Mouse (Mus musculus) liver, embryonic 16.5 days (tissue): ENCODE measurements around the gene Ndufs8. TPM values are rescaled to one million over a fixed set of nuclear protein-coding genes. Genes with fewer than 3 reads are reported as not detected.
A peak's percentile ranks its signal among the peaks of the same experiment; 100 is the strongest.

Source experiments
- ATAC-seq: fragments of 200-750 bp; cut with Nextera tagmentation; 2 replicates; pipeline ENCODE4 v1.8.0; 2017; ENCODE audit warnings: low read depth, mild to moderate bottlenecking, moderate number of reproducible peaks, moderate library complexity
- H3K27ac ChIP-seq: fragments of 300-500 bp; sonication (generic); 2 replicates; pipeline ENCODE4 v1.5.1; 2014; ENCODE audit warnings: mild to moderate bottlenecking, low read length
- H3K27me3 ChIP-seq: fragments of 300-500 bp; sonication (generic); 2 replicates; pipeline ENCODE4 v1.6.1; 2014; ENCODE audit warnings: low read depth, low read length, mixed read lengths; ENCODE audit not compliant: control insufficient read depth, insufficient read depth
- H3K36me3 ChIP-seq: fragments of 300-500 bp; sonication (generic); 2 replicates; pipeline ENCODE4 v1.6.1; 2014; ENCODE audit warnings: mild to moderate bottlenecking; ENCODE audit not compliant: control insufficient read depth, insufficient read depth
- H3K4me1 ChIP-seq: fragments of 300-500 bp; sonication (generic); 2 replicates; pipeline ENCODE4 v1.6.1; 2014; ENCODE audit warnings: low read depth, low read length, mixed read lengths; ENCODE audit not compliant: control insufficient read depth
- H3K4me2 ChIP-seq: fragments of 300-500 bp; sonication (generic); 2 replicates; pipeline ENCODE4 v1.6.1; 2014; ENCODE audit warnings: low read depth, low read length, mixed read lengths
- H3K4me3 ChIP-seq: fragments of 300-500 bp; sonication (generic); 2 replicates; pipeline ENCODE4 v1.5.1; 2014; ENCODE audit warnings: low read depth, mild to moderate bottlenecking, low read length
- H3K9ac ChIP-seq: fragments of 300-500 bp; sonication (generic); 2 replicates; pipeline ENCODE4 v1.6.1; 2014; ENCODE audit warnings: low read depth, low read length
- H3K9me3 ChIP-seq: fragments of 300-500 bp; sonication (generic); replicated peaks from 2 replicates; pipeline ENCODE4 v1.6.1; 2016; ENCODE audit warnings: low read length; ENCODE audit not compliant: control insufficient read depth
- WGBS: fragments of 180-500 bp; shearing (Covaris S2); extraction: QIAGEN DNeasy Blood & Tissue Kit; methylation state at CpG from one replicate; pipeline ENCODE4 v1.1.7; 2014; ENCODE audit not compliant: insufficient replicate concordance; 5-methylcytosine and 5-hydroxymethylcytosine counted together
- polyA plus RNA-seq: library from polyadenylated mRNA; unstranded; fragments of >200 nt; fragmentation: Nextera tagmentation; extraction: Ambion mirVana; gene quantifications from 2 replicates; pipeline ENCODE4 v1.2.1, GENCODE M21; 2015

The Ndufs8 gene
- polyA plus RNA-seq, 1 experiment from 2014 or later = 150 TPM

GRCm38 (mm10) chr19:3914535-3914934 lies 2.0 kb upstream of the Ndufs8 start:
- Histone ChIP-seq H3K27ac (no peak overlapping the region), H3K9me3 (no peaks in the 10 kb centered on the region), H3K9ac (0 out of 2 replicates have a peak overlapping the region, but pooled peaks have one; percentile 10), H3K4me2 (no peak overlapping the region), H3K27me3 (no peaks in the 10 kb centered on the region), H3K4me3 (no peak overlapping the region), H3K4me1 (peaks cover 22% of the 10 kb centered on the region), H3K36me3 (no peaks in the 10 kb centered on the region)
- no peak for ATAC-seq
- 50% methylated on average over 5 of the region's 5 CpGs for WGBS

- Histone ChIP-seq H3K27ac (peak overlapping the region; percentile 80), H3K9ac (peak overlapping the region; percentile 62), H3K4me1 (peaks cover 22% of the 10 kb centered on the region), H3K4me3 (peak overlapping the region; percentile 84), H3K4me2 (peak overlapping the region; percentile 90), H3K36me3 (peaks cover 4% of the 10 kb centered on the region), H3K27me3 (no peaks in the 10 kb centered on the region), H3K9me3 (no peaks in the 10 kb centered on the region)
- 70% methylated on average over 8 of the region's 8 CpGs for WGBS
- no peak for ATAC-seq
Observed at GRCm38 (mm10) chr19:3913692-3914091, 1.1 kb upstream of the Ndufs8 start.

DNA sequence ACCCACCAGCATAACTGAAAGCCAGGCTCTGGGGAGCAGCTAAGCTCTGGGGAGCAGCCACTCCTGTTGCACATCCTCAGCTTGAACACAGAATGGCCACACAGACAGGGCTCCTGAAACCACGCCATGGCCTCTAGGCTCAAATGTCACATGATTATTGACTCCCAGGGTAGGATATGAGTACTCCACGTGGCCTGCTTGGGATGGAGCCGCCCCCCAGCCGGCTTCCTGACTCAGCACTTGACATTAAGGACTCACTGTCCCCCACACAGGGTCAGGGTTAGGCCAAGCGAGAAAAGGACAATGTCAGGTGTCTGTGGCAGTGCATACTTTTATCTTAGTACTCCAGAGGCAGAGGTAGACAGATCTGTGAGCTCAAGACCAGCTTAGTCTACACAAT lies 2.4 kb downstream of the Ndufs8 start:
- H3K9me3 ChIP-seq = no peaks in the 10 kb centered on the region
- no peak overlapping the region for H3K27ac ChIP-seq
- H3K9ac ChIP-seq = no peak overlapping the region
- peaks cover 45% of the 10 kb centered on the region for H3K4me1 ChIP-seq
- no peaks in the 10 kb centered on the region for H3K27me3 ChIP-seq
- WGBS = 63% methylated on average over 5 of the region's 5 CpGs
- no peak overlapping the region for H3K4me3 ChIP-seq
- no peak for ATAC-seq
- no peak overlapping the region for H3K4me2 ChIP-seq
- peaks cover 8% of the 10 kb centered on the region for H3K36me3 ChIP-seq

DNA sequence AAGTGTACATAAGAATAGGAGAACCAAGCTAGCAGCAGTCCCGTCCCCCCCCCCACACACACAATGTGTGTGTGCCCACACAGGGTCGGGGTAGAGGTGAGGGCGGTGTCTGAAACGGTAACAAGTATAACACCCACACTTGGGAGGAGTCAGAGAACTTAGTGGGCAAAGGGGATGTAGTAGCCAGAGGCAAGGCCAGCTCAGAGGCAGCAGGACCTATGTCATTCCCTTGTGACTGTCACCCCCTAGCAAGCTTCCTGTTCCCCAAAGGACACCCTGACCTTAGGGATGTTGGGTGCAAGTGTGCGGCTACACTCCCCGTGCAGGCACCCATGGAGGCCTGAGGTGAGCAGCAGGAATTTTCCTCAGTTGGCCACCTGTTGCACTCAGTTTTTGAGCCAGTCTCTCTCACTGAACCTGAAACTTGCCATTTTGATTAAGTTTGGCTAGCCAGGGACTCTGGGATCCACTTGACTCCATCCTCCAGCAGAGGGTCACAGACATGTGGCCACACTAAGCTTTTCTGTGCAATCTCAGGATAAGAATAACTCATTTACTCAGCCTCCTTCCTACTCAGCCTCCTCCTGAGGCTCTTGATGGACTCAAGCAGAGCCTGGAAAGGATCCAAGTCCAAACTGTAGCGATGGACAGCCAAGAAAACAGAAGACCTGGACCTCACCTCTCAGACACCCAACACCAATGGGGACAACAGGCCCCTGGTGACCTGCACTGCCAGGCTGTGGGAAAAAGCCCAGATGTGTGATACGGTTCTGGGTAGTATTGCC lies 4.5 kb downstream of the Ndufs8 start:
- peaks cover 35% of the 10 kb centered on the region for H3K4me1 ChIP-seq

DNA sequence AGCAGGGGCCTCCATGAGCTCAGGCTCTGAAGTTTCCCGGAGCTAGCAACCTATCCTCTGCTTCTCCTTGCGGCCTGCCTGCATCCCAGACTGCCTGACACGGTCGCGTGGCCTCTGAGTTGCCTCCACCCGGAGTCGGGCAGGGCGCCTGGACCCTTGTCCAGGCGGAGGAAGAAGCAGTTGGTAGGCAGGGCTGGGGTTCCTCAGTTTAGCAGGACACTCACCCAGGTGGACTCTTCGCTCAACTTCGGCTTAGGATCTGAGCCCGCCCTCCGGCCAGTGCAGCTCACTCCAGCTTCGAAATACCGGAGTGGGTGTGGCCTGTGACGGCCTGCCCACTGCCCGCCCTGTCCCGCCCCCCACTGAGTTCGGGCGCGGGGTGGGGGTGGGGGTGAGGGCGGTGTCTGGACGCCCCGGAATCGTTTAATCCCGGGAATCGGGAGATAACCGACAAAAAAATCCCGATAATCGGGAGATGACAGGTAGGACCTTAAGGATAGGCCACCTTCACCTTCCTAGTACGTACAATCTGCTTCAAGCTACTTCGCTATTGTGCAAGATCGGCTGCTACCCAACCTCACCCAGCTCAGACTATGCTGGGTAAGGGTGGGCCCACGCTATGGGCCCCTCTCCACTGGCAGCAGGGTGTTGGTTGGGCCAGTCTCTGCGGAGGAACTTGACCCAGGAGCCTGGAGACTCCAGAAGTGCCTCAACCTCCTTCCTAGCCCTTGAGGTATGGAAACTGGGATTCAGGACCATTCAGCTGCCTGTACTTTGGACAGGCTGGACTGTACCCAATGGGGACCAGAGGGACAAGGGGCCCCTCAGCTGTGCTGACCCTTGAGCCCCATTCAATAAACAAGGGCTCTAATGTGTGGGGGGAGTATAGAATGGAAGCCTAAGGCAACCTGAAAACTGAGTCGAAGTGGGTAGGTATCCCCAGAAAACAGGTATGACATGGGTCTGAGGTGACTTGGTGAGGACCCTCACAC lies 5.5 kb downstream of the Ndufs8 start, which contains the start of gene Tcirg1:
Gene Tcirg1 (minus strand): TSS at position 339 of the 992 bp plus-strand sequence.
- peak; percentile 88 for ATAC-seq
- Histone ChIP-seq H3K9ac (peak within 1 kb of the TSS; percentile 74), H3K27ac (peak within 1 kb of the TSS; percentile 83), H3K27me3 (no peaks in the 10 kb centered on the region), H3K4me1 (peaks cover 34% of the 10 kb centered on the region), H3K36me3 (peaks cover 17% of the 10 kb centered on the region), H3K4me3 (peak within 1 kb of the TSS; percentile 74), H3K4me2 (peak within 1 kb of the TSS; percentile 89), H3K9me3 (no peaks in the 10 kb centered on the region)
- 3% methylated on average over 36 of the region's 36 CpGs for WGBS

More for the DNA sequence above, 4.5 kb downstream of the Ndufs8 start:
- Histone ChIP-seq H3K9ac (no peak overlapping the region), H3K4me3 (peak overlapping the region; percentile 74), H3K4me2 (peak overlapping the region; percentile 89), H3K27me3 (no peaks in the 10 kb centered on the region), H3K36me3 (peaks cover 13% of the 10 kb centered on the region), H3K9me3 (no peaks in the 10 kb centered on the region), H3K27ac (peak overlapping the region; percentile 83)
- WGBS = 56% methylated on average over 8 of the region's 8 CpGs
- ATAC-seq = no peak

DNA sequence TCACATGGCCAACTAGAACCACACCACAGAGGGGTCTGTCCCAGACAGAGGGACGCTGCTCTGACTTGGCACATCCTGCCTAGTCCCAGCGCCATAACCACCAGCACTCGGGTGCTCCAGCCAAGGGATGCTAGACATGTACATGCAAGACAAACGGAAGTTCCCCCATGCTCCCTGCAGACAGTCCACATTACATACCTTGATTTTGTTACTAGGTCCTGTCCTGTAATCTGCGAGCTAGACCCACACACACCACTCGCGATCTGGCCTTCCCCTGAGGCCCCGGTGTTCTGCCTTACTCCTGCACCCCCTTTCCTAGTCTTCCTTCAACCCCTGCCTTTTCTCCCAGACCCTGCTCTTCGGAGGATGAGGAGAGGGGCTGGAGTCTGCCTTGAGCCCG lies 6.2 kb downstream of the Ndufs8 start:
- Histone ChIP-seq H3K4me3 (peak overlapping the region; percentile 74), H3K27me3 (no peaks in the 10 kb centered on the region), H3K4me2 (peak overlapping the region; percentile 89), H3K4me1 (peaks cover 26% of the 10 kb centered on the region), H3K9ac (peak overlapping the region; percentile 74), H3K36me3 (peaks cover 17% of the 10 kb centered on the region), H3K9me3 (no peaks in the 10 kb centered on the region), H3K27ac (peak overlapping the region; percentile 83)
- no peak for ATAC-seq
- WGBS = 4% methylated on average over 10 of the region's 10 CpGs

DNA sequence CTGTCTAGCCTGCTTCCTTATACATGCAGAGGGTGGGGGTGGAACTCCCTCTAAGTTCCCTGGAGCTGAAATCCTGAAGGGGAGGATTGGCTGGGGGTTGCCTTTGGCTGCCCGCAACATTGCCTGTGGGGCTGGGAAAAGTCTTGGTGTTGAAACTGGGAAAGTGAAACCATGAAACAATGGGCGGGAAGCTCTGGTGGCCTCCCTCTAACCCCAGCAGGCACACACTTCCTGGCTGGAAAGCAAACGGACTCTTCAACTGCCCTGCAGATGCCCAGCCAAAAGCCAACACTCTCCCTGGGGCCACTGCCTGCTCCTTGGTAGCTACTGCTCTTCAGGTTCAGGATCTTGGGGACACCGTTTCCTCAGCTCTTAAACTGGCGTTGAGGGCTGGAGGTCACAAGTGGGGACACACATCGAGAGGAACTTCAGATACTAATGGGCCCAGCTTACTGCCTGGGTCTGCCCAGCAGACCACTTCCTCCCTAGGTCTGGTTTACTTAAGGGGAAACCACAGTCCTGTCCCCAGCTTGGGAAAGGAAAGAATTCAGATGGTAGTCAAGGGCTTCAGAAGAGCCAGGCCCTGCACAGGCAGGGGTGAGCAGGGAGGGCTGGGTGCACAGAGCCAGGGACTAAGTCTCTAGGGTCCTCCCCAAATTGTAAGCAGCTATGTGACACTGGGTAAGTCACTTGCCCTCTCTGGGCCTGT lies 7.2 kb downstream of the Ndufs8 start:
- peak overlapping the region; percentile 83 for H3K27ac ChIP-seq
- H3K4me2 ChIP-seq = peak overlapping the region; percentile 89
- no peak for ATAC-seq
- H3K27me3 ChIP-seq = no peaks in the 10 kb centered on the region
- peaks cover 25% of the 10 kb centered on the region for H3K4me1 ChIP-seq
- peak overlapping the region; percentile 74 for H3K9ac ChIP-seq
- H3K9me3 ChIP-seq = no peaks in the 10 kb centered on the region
- WGBS = 10% methylated on average over 6 of the region's 6 CpGs
- H3K4me3 ChIP-seq = peak overlapping the region; percentile 74
- peaks cover 17% of the 10 kb centered on the region for H3K36me3 ChIP-seq

- Histone ChIP-seq H3K9me3 (no peaks in the 10 kb centered on the region), H3K27ac (no peak overlapping the region), H3K4me2 (no peak overlapping the region; the same call in 1 of the 2 replicates), H3K36me3 (peaks cover 17% of the 10 kb centered on the region), H3K4me1 (peaks cover 25% of the 10 kb centered on the region), H3K27me3 (no peaks in the 10 kb centered on the region), H3K9ac (no peak overlapping the region), H3K4me3 (no peak overlapping the region)
- WGBS = 68% methylated on average over 10 of the region's 10 CpGs
- no peak for ATAC-seq
Observed at GRCm38 (mm10) chr19:3904363-3904675, 8.3 kb downstream of the Ndufs8 start.
